Mouse (Mus musculus): Measurements from ENCODE around the gene St3gal5.
"Not testable (repeated sequence)": the region's sequence is repeated elsewhere in the genome, so short reads cannot be mapped to it uniquely, and the experiment has no call there.

The St3gal5 gene

DNA sequence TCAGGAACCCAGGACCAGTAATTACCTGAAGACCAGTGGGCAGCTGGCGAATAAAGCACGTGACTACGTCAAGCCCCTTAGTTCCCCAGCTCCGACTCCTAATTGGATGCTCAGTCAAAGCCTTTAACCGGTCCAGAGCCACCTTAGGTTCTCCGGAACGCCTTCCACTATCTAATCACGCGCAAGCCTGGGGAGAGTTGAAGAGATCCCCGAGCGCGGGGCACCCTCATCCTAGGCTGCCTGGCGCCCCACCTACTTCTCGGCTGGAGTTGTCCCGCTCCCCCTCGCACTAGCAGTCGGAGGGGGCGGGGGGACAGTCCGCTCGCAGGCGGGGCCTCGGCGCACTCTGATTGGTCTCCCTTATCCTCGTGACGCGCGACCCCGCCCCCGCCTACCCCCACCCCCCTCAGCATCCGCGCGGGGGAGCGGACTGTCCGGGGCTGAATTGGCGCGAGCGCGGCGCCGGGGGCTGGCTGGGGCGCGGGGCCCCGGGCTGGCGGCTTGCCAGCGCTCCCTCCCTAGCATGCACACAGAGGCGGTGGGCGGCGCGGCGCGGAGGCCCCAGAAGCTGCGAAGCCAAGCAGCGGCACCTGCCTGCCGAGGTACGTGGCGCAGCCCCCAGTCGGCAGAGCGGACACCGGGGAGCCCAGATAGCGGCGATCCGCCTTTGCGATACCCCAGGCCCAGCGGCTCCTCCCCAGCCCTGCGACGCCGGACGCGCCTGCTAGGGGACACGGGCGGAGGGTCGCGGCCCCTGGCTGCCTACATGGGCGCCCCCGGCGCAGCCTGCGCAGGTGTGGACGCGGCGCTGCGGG is at the start of gene St3gal5:
St3gal5 (plus strand) TSS at position 412 of the 815 bp plus-strand sequence.
- peak; percentile 79 to 80 for DNase-seq

DNA sequence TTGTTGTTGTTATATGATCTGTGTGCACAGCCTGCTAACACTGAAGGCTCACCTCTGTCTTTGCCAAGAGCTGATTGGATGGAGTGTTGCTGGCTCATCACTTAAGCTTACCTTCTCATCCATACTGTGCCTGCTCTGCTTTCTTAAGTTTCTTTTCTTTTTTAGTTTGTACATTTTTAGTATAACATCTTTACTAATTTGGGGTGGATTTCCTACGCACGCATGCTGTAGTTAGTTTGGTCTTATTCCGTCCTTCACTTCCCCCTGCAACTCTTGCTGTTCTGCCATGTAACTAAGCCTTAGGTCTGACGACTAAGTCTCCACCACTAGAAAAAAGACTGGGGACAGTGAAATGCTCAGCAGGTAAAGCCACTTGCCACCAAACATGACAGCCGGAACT is 48.7 kb upstream of the St3gal5 start:
- DNase-seq = no peak

DNA sequence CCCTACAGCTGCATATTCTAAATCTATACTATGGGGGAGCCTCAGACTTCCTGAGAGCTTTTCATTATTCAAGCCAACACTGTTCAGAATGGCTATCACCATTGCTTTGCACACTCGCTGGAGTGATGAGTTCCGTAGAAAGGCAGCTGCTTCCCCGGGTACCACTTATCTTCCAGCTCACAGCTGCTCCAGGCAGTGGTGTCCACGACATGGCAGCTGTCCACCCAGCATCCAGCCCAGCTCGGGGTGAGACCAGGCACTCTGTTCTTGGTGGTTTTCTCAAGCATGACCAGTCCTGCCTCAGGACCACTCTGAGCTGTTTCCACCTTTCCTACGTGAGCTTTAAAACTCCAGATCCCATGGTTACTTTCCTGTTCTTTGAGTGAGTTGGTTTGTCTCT is 47.5 kb upstream of the St3gal5 start:
- DNase-seq = no peak

DNA sequence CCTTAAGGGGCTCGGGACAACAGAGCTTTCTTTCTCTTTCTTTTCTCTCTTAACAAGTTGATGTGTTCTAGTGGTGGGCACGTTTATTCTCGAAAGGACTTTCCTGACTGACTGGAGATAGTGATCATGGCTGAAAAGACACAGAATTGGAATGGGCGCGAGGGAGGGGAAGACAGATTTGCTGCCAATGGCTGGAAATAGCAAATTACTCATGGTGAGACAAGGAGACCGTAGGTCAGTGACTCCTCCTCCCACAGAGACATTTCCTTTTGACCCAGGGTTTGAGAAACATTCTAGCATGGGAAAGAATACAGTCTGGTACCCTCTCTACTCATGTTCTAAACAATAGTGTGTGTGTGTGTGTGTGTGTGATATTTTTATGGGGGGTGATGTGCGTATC is 46.6 kb upstream of the St3gal5 start:
- no peak for DNase-seq

DNA sequence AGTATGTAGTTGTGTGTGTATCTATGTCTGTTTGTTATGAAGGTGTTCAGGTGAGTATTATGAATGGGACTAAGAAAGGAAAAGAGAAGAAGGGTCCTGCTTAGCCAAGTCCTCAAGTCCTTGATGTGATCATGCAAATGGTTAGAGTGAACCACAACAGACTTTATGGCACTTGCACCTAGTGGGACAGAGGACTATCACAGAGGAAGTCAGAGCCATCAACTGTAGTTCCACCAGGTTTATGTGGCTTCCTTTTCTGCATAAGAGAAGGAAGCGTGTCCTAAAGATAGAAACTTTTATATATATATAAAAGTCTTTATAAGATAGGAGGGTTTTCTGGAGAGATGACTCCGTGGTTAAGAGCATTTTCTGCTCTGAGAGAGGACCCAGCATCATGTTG is 46.1 kb upstream of the St3gal5 start:
- DNase-seq = no peak

DNA sequence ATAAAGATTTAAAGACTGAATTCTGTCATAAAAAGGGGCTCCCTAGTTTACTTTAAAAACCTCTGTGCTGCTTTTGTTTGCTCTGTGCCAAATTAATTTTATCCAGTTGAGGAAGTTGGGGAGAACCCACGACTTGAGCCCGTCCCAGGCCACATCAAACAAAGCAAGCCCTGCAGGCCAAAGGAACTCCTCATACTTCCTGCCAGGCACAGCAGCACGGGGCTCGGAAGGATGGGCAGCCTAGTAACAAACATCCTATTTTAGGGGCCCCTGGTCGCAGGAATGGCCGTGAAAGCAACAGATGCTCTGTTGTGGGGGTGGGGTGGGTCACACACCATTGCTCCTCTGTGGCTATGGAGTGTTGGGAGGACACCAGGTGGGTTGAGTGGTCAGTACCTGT is 45.6 kb upstream of the St3gal5 start:
- DNase-seq = peak in 1 of 2 experiments; percentile 9

DNA sequence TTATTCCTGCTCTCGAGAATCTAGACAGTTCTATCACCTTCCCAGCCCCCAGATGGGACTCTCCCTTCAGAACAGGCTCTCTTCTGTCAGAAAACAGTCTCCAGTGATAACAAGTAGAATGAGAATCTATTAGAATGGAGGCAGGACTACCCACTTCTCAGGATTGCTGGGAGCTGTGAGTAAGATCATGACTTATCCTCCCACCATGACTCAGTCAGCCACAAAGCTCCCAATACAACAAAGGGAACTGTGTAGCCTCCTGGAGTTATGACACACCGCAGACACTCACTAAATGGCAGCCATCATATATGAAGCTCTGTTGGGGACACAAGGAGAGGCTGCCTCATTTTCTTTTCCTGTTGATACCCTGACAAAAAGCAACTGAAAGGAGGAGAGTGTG is 40.8 kb upstream of the St3gal5 start:
- DNase-seq = no peak

DNA sequence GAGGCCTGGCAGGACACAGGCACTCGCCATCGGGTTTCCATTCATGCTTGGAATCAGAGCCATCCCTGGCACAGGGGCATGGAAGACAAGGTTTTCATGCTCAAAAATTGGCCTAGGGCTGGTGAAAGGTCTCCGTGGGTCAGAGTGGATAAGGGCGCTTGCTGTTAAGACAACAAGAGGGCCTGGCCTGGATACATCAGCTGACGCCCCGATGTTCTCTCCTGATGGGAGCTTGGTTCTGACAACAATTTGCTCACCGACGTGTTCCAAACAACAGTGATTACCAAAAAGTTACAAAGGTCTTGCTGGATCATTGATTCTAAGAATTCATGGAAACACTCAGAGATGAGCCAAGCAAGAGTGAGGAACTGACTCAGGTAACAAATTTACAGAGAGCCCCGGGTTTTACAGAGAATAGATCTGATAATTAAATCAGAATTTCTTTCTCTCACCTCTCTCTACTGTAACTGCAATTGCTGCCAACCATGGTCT is 38.9 kb upstream of the St3gal5 start:
- DNase-seq = no peak

DNA sequence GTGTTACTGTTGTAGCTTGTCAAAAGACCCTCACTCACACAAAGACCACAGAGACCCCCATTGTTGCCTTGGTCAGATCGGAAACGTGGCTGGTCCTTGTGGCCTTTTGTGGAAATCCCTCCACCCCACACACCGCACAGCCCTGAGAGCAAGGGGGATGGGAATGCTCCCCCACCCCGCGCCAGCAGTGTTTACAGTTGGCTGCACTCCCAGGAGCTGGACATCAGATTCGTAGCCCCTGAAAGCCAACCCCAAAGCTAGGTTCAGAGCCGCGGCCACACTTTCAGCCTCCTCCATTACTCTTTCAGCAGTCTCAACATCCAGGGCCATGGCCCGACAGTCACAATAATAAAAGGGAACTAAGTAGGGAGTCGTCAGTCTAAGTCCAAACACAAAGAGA is 36.7 kb upstream of the St3gal5 start:
- not testable (repeated sequence) for DNase-seq

DNA sequence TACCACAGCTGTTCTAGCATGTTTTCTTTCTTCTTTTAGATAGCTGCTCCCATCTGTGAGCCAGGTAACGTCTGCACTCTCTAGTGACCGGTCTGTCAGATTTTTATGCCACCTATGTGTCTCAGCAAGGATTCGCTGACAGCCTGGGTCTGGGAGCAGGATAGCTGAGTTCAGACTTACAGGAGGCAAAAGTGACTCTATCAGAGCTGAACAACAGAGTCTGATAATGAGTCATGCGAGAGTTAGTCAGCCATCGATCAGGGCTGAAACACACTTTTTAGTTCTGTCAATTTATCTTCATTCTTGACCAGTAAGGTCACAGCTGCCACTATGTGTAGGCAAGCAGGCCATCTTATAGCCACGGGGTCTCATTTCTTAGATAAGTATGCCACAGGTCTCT is 33.7 kb upstream of the St3gal5 start:
- no peak for DNase-seq

DNA sequence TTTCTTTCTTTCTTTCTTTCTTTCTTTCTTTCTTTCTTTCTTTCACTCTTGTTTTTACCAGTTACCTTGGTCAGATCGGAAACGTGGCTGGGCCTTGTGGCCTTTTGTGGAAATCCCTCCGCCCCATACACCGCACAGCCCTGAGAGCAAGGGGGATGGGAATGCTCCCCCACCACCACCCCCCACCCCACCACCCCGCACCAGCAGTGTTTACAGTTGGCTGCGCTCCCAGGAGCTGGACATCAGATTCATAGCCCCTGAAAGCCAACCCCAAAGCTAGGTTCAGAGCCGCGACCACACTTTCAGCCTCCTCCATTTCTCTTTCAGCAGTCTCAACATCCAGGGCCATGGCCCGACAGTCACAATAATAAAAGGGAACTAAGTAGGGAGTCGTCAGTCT is 31.4 kb upstream of the St3gal5 start:
- DNase-seq = no peak

DNA sequence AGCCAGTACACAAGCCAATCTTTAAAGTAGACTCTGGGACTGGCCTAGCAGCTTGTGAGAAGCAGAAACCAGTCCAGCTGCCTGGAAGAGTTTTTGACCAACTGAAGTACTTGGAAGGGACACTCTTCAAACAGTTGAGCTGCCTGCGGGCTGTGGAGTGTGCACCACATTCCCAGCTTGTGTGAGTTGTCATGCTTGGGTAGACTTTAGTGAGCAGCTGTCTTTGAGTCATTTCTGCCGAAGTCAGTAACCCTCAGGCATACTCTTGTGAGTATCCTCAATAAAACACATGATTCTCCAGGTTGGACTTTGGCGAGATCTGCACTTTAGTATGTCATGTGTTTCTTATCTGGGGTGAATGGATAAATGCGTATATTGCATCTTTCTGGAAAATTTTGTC is 29.0 kb upstream of the St3gal5 start:
- peak in 1 of 2 experiments; percentile 12 for DNase-seq

DNA sequence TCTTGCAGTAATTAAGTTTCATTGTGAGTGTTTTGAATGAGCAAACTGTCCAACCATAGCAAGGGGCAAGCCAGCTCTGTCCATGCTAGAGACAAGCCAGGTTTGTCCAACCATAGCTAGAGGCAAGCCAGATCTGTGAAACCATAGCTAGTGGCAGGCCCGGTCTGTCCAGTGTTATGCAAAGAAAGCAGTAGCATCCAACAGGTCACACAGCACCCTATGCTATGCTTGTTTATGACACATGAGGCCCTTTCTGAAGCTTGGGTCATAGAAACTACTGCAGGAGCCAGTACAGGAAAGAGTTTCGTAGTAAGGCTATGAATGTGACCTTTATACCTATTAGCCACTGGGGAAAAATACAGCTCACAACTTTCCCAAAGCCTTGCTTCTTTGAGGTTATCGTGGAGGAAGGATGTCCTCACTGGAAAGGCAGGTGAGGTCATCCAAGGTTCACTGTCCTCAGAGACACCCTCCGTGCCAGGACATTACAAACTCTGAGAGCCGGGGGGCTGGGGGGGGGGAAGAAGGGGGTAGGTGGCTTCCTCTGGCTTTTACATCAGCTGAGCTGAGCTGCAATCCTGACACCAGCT is 26.0 kb upstream of the St3gal5 start:
- peak; percentile 15 to 37 for DNase-seq

DNA sequence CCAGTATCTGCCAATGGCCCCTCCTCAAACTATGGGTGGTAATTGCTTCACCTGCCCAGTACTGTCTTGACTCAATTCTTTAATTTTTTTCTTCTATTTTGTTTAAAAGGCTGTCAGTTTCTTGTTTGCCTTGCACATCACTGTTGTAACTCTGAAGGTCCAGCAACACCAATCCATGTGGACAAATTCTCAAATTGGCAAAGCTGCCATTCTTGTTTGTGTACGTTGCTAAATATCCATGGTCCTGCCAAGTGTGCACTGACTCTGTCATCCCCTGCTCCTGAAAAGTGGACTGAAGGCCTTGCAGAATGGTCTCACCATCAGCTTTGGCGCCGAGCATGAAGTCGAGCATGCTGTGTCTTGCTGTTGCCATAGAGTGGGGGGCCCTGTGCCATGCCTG is 23.6 kb upstream of the St3gal5 start:
- DNase-seq = no peak

DNA sequence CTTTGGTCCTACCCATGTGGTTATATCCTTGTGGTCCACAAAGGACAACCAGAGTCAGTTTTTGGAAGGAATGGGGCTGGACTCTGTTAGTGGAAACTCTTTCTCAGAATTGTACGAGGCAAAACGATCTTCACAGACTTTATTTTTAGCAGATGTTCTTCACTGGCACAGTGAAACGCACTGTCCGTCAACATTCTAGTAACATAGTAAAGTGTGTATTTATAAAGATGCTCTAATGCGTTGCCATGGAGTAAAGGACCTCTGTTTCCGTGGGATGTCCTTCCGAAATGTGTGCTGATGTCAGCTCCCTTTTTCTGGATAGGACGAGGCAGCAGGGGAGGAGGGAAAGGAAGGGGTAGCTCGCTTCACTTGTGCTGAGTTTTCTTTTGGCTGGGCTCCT is 20.9 kb upstream of the St3gal5 start:
- DNase-seq = no peak

DNA sequence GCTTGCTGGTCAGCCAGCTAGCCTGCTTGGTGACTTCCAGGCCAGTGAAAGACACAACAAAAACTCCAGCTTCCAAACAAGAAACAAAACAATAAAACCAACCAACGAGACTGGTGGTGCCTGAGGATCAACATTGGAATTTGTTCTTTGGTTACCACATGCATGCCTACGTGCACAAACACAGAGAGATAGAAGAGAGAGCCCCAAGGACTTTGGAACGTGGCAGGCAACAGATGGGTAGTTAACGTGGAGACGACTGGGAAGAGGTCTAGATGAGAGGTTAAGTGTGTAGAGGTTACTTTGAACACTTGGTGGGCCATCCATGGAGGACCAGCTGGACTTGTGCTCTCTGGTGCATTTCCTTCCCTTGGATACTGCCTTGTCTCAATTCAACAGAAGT is 19.2 kb upstream of the St3gal5 start:
- DNase-seq = no peak

DNA sequence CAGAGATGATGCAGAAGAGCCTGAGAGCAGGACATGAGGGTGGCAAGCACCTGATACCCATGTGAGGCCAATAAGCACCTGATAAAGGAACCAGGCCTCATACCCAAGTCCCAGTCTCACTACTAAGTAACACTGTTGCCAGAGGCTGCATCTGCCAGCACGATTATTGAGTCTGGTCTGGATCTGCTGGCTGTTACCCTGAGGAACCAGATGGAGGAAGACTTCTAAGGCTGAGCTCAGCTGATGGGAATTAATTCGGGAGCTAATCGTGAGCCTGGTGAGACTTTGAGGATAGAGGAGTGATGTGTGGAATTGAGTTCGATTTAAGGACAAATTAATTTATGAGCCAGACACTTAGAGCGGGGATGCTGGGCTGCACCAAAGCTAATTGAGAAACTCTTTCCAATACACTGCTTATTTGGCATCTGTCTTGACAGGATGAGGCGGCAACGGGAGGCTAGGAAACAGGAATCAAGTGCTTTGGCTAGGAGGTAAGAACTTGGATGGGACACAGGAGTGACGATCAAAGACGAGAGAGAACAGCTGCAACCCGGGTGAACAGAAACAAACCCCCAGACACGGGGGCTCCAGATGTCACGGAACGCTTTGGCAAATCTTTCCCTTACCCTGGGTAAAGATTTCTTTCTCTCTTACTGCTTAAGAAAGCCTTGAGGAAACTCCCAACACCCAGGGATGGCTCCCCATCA is 15.9 kb upstream of the St3gal5 start:
- DNase-seq = no peak

DNA sequence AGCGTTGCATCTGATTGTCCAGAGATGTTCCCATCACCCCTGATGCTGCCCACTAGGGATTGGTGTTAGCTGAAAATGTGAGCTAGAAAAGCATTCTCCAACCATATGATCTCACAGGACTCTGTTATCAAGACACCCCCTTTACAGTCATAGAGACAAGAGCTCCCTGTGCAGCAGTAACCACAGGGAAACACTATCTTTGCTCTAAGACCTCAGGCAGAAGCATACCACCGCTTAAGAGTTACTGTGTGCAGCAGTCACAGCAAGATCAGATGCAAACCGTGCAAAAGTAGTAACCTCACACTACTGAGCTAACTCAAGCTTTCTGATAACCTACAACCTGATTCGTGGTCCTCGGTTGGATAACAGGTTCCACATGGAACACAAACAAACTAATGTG is 10.0 kb upstream of the St3gal5 start:
- DNase-seq = no peak

DNA sequence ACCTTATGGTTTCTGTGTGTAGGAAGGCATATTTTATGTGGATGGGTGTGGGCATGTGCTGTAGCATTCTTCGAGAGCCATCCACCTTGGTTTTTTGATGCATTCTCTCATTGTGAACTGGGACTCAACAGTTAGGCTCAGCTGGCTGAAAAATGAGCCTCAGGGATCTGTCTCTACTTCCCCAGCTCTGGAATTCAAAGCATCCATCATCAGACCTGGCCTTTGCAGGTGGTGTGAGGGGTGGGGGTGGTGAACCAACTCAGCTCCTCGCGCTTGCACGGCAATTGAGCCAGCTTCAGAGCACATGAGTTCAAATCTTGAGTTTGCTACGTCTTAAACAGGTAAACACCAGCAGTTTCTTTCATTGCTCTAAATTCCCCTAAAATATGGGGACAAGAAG is 7.5 kb upstream of the St3gal5 start:
- no peak for DNase-seq

DNA sequence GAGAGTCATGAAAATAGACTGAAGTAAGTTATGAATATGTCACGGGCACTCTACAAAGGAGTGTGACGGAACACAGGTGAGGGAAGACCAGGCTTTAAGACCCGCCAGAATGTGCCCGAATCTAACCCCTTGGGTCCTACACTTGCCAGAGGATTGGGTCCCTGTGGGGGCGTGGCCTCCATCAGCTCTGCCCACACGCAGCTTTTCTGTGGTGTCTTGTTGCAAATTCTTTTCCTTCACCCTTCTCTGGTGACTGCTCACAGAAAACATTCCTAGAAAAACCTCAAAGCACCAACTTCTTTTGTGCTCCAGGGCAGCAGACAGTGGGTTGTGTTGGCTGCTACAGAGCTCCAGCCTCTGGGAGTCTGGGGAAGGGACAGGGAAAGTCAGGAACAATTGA is 6.4 kb upstream of the St3gal5 start:
- no peak for DNase-seq

DNA sequence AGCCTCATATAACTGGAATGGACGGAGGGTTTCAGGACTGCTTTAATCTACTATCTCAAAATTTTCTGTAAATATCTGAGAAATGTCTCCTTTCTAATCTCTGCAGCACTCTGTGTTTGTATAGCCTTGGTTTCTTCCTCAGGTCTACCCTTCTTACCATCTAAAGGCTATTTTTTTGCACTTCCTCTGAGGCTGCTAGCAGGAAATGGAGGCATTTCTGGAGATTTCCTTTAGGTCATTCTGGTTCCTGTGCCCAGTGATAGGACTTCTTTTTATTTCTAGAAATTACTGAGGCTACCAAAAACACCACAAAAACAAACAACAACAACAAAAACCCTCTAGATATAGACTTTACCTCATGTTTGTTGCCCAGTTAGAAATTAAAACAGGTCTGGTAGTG is 4.3 kb upstream of the St3gal5 start:
- DNase-seq = no peak

DNA sequence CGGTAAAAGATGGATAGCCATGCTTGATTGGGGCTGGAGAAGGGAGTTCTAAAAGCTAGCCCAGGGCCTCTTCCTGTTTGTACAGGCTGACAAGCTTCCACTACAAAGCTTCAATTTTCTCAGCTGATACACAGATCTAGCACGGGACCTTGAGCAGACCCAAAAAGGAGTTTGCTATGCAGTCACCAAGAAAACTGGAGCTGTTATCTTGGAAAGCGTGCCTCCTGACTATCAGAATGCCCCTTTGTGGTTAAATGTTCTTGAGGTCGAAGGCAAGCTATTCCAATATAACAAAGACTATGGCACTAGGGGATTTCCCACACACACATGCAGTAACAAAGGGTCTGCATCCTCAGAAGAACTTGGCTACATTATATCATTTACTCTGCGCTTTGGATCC is 1.2 kb upstream of the St3gal5 start:
- no peak for DNase-seq

DNA sequence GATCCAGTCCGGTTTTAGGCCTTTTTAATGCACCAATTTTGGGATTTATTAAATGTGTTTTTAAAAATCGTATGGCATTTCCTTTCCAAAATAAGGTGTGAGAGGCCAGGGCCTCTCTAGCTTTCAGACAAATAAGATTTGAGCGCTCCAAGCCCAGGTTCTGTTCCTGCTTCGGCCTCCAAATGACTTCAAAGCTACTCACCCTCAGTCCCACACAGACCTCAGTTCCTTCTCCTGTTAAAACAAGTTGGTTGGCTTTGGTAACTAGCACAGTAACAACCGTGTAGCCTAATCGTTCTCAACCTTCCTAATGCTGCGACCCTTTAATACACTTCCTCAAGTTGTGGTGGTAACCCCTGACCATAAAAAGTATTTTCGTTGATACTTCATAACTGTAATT is 723 bp upstream of the St3gal5 start:
- no peak for DNase-seq

DNA sequence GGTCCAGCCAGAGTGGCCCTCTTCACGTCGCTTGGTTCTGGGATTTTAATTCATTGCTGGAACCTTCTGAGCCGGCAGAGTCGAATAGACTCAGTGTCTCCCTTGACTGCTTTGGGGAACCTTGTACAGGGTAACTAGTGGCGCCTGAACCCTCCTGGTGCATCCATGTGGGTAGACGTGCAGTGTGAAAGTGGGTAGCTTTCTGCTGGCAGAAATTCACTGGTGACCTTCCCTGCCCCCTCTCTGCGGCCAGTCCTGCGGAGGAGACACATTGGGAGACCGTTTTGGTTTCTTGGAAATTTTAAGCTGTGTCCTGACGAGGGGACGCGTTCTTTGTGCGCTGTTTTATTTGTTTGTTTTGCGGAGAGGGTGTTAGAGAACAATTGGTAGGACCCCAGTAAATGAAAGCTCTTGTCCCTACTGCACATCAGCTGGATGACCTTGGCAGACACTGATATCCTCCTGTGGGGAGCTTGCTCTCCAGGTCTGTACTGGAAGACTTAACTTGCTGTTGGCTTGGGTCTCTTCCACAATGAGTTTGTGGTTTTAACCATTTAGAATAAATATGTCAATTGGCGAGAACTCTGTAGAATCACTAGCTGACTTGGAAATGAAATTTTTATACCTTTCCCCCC is 746 bp downstream of the St3gal5 start:
- DNase-seq = no peak
